Mouse (Mus musculus) limb, embryonic 11.5 days (tissue): ENCODE data around the gene Tepsin. TPM values are rescaled to one million over a fixed set of nuclear protein-coding genes. Genes with fewer than 3 reads are reported as not detected.

Experiments used
- ATAC-seq: fragments of 200-750 bp; cut with Nextera tagmentation; 2 replicates; pipeline ENCODE4 v1.8.0; 2017; ENCODE audit warnings: low read depth; ENCODE audit not compliant: insufficient number of reproducible peaks, low FRiP score, low TSS enrichment
- DNase-seq: peaks from one replicate; pipeline ENCODE4 v3.0.0-alpha.2; 2015; ENCODE audit warnings: low spot score
- H3K27ac ChIP-seq: fragments of 300-500 bp; sonication (generic); replicated peaks from 2 replicates; pipeline ENCODE4 v1.5.1; 2014; ENCODE audit warnings: low read depth, mild to moderate bottlenecking, low read length
- H3K27me3 ChIP-seq: fragments of 300-500 bp; sonication (generic); 2 replicates; pipeline ENCODE4 v1.6.1; 2014; ENCODE audit warnings: mild to moderate bottlenecking, low read length, mixed read lengths; ENCODE audit not compliant: control insufficient read depth, insufficient read depth
- H3K36me3 ChIP-seq: fragments of 300-500 bp; sonication (generic); 2 replicates; pipeline ENCODE4 v1.6.1; 2014; ENCODE audit warnings: mild to moderate bottlenecking, low read length, moderate library complexity, mixed read lengths; ENCODE audit not compliant: control insufficient read depth, insufficient read depth
- H3K4me1 ChIP-seq: fragments of 300-500 bp; sonication (generic); 2 replicates; pipeline ENCODE4 v1.6.1; 2014; ENCODE audit warnings: low read length, mixed read lengths; ENCODE audit not compliant: control insufficient read depth, insufficient read depth
- H3K4me2 ChIP-seq: fragments of 300-500 bp; sonication (generic); 2 replicates; pipeline ENCODE4 v1.6.1; 2014; ENCODE audit warnings: low read depth, mild to moderate bottlenecking, moderate library complexity; ENCODE audit not compliant: severe bottlenecking
- H3K4me3 ChIP-seq: fragments of 300-500 bp; sonication (generic); 2 replicates; pipeline ENCODE4 v1.5.1; 2014; ENCODE audit warnings: low read depth, low read length
- H3K9ac ChIP-seq: fragments of 300-500 bp; sonication (generic); 2 replicates; pipeline ENCODE4 v1.6.1; 2014; ENCODE audit warnings: mild to moderate bottlenecking, low read length
- H3K9me3 ChIP-seq: fragments of 300-500 bp; sonication (generic); 2 replicates; pipeline ENCODE4 v1.6.1; 2016; ENCODE audit warnings: low read length; ENCODE audit not compliant: control insufficient read depth
- WGBS: fragments of 180-500 bp; shearing (Covaris S2); extraction: QIAGEN DNeasy Blood & Tissue Kit; methylation state at CpG from one replicate; pipeline ENCODE4 v1.1.7; 2014; 5-methylcytosine and 5-hydroxymethylcytosine counted together
- polyA plus RNA-seq: library from polyadenylated mRNA; unstranded; fragments of >200 nt; fragmentation: Nextera tagmentation; extraction: Ambion mirVana; gene quantifications from 2 replicates; pipeline ENCODE4 v1.2.1, GENCODE M21; 2014

Tepsin gene
- polyA plus RNA-seq, 1 experiment from 2014 or later, result 16.9 TPM

DNA sequence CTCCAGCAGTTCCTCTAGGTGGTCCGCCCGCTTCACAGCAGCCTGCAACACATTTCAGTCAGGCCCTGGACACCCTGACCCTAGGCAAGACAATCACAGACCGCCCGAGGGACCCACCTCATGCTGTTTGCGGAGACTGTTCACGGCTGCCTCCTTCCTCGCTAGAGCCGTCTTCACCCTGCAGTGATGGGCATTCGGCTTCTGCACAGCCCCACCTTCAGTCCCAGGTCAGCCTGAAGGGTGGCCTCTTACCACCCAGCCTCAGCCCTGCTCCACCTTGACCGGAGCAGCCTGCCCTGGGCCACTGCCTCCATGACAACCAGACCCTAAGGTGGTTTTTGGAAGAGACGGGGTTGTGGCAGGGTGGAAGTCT, 33.9 kb downstream of the Tepsin start:
- WGBS, result 91% methylated on average over 11 of the region's 11 CpGs
- ATAC-seq (no peak), DNase-seq (no peak)
- Histone ChIP-seq H3K4me3 (no peak overlapping the region), H3K27me3 (no peaks in the 10 kb centered on the region), H3K36me3 (peaks cover 7% of the 10 kb centered on the region; the same call in 1 of the 2 replicates), H3K4me1 (no peaks in the 10 kb centered on the region), H3K27ac (no peak overlapping the region), H3K4me2 (no peak overlapping the region), H3K9ac (no peak overlapping the region), H3K9me3 (no peaks in the 10 kb centered on the region)

DNA sequence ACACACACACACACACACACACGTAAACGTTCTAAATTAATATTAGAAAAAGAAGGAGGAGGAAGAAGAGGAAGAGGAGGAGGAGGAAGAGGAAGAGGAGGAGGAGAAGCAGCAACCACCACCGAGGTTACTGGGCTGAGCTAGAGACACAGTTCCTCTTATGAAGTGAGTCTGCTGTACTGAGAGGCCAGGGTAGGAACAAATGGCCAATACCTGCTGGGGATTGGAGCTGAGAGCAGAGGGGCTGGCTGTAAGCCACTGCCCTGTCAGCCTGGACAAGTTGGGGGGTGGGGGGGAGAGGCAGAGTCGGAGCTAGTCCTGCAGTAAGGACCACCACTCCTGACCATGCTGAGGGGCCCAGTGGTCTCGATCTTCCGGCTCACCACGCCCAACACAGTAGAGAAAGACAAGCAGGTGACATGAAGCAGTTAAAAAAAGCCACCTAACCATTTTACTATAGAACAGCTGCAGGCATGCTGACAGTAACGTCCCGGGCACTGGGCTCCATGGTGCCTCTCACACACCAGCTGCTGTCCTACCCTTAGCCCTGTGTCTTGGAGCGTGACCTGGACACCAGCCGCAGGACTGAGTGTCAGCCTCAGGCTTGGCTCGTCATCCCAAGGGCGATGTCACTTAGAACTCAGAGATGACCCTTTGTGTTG, 34.4 kb downstream of the Tepsin start:
- Histone ChIP-seq H3K27ac (no peak overlapping the region), H3K27me3 (no peaks in the 10 kb centered on the region), H3K36me3 (peaks cover 7% of the 10 kb centered on the region; the same call in 1 of the 2 replicates), H3K4me3 (no peak overlapping the region), H3K9me3 (no peaks in the 10 kb centered on the region), H3K4me1 (no peaks in the 10 kb centered on the region), H3K9ac (no peak overlapping the region), H3K4me2 (no peak overlapping the region)
- WGBS, result 91% methylated on average over 13 of the region's 13 CpGs
- DNase-seq (no peak), ATAC-seq (no peak)

DNA sequence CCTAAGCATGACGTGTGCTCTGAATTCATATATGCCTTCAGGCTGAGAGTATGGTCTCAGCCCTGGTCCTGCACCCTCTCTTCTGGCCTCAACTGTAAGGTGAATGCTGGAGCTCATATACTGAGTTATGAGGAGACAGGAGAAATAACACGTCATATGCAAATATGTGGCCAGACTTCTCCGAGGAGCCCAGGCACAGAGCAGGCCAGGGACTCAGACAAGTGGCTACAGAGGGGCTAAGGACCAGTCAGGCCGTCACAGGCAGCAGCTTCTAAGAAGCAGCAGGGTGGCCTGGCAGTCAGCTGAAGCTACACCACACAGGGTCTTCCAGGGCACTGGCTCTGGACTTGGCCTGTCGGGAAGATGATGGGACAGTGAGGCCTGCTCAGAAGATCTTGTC, 35.2 kb downstream of the Tepsin start:
- H3K36me3 ChIP-seq, result peaks cover 7% of the 10 kb centered on the region; the same call in 1 of the 2 replicates
- WGBS, result 93% methylated on average over 5 of the region's 5 CpGs

DNA sequence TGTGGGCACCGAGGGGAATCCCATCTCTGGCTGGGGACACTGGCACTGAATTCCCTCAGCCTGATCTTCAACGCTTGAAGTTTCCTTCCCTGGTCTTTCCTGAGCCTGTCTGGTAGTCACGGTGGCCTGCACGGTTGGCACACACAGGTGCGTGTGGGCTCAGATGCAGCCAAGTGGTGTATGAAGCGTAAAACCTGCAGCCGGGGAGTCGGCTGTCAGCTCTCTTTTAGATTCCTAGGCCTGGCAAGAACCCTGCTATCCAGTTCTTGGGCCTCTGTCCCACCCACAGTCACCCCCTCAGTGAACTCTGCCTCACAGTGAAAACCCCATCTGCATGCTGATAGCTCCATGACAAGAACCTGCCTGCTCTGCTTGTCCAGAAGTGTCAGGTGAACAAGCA, 37.9 kb downstream of the Tepsin start:
- Histone ChIP-seq H3K9ac (no peak overlapping the region), H3K27me3 (no peaks in the 10 kb centered on the region), H3K27ac (no peak overlapping the region), H3K9me3 (no peaks in the 10 kb centered on the region), H3K4me2 (no peak overlapping the region), H3K36me3 (peaks cover 5% of the 10 kb centered on the region; the same call in 1 of the 2 replicates), H3K4me3 (no peak overlapping the region), H3K4me1 (no peaks in the 10 kb centered on the region)
- WGBS, result 88% methylated on average over 8 of the region's 8 CpGs
- DNase-seq (no peak), ATAC-seq (no peak)

More for the DNA sequence above, 35.2 kb downstream of the Tepsin start:
- no peaks in the 10 kb centered on the region for H3K9me3 ChIP-seq
- H3K27ac ChIP-seq, result no peak overlapping the region
- H3K4me1 ChIP-seq, result no peaks in the 10 kb centered on the region
- H3K27me3 ChIP-seq, result no peaks in the 10 kb centered on the region
- H3K9ac ChIP-seq, result no peak overlapping the region
- no peak for DNase-seq
- no peak overlapping the region for H3K4me2 ChIP-seq
- ATAC-seq, result no peak
- no peak overlapping the region for H3K4me3 ChIP-seq

DNA sequence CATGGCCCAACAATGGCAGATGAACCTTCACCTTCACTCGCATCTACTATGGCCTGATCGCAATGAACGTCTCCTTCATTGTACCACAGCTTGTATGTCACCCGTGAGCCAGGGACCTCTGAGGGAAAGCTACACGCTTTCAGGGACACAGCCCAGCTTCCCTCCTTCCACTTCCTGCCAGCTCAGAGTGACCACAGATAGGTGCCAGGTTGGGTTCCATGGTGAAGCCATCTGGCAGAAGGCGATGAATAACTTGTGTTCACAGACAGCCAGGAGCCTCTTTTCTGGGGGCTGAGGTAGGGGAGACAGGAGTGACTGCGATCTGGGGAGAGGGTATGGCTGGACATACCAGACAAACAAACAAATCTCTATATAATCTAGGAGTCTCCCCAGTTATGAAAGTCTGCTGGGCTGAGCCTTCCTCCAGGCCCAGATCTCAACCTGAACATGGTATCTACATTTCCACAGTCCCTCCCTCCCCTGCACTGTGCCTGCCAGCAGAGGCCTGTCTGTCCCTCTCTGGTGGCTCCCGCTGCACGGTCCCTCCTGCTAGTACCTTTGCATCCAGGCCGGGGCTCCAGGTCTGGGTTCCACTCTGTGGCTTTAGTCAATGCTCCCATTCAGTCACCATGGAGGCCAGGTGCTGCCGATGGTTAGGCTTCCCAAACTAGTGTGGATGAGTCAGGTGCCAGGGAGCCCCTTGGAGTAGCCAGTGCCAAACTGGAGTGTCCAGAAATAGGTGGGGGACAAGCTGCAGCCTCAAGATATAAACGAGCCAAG, 42.4 kb downstream of the Tepsin start:
- Histone ChIP-seq H3K27me3 (no peaks in the 10 kb centered on the region), H3K27ac (no peak overlapping the region), H3K4me1 (no peaks in the 10 kb centered on the region), H3K9ac (no peak overlapping the region), H3K4me3 (no peak overlapping the region), H3K9me3 (no peaks in the 10 kb centered on the region), H3K4me2 (no peak overlapping the region), H3K36me3 (no peaks in the 10 kb centered on the region)
- DNase-seq, result no peak
- ATAC-seq, result no peak
- WGBS, result 87% methylated on average over 12 of the region's 12 CpGs

DNA sequence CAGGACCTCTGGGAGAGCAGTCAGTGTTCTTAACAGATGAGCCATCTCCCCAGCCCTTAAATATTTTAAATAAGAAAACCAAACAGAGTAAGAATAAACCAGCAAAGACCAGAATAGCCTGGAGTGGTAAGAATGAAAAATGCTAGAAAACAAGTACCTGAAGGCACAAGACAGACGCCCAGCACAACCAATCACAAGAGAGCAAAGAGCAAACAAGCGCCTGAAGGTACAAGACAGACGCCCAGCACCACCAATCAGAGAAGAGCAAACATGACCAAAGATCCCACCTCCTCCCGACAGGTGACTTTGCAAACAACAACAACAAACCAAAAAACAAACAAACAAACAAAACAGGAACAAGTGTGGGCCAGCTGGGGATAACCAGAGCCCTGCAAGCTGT, 44.7 kb downstream of the Tepsin start:
- no peak overlapping the region for H3K4me2 ChIP-seq
- no peak overlapping the region for H3K27ac ChIP-seq
- no peak overlapping the region for H3K4me3 ChIP-seq
- ATAC-seq (no peak), DNase-seq (no peak)
- no peaks in the 10 kb centered on the region for H3K36me3 ChIP-seq
- peaks cover 4% of the 10 kb centered on the region for H3K27me3 ChIP-seq
- H3K9ac ChIP-seq, result no peak overlapping the region
- no peaks in the 10 kb centered on the region for H3K9me3 ChIP-seq
- 80% methylated on average over 4 of the region's 4 CpGs for WGBS
- no peaks in the 10 kb centered on the region for H3K4me1 ChIP-seq

DNA sequence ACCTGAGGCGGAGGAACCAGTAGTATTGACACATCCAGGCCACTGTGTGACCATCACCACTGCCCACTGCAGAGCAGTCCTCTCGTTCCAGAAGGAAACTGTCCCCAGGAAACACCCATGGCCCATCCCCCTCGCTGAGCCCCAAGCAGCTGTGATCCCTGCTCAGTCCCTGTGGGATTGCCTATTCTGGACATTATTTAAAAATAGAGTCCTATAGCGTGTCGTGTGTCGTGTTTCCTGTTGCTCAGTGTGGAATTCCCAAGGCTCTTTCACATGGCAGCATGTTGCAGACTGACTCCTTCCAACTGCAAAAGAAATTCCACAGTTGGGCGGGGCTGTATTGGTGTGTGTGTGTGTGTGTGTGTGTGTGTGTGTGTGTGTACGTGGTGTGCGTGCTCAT, 46.3 kb downstream of the Tepsin start:
- ATAC-seq, result no peak
- Histone ChIP-seq H3K4me3 (no peak overlapping the region), H3K36me3 (no peaks in the 10 kb centered on the region), H3K9me3 (no peaks in the 10 kb centered on the region), H3K27ac (no peak overlapping the region), H3K4me2 (no peak overlapping the region), H3K9ac (no peak overlapping the region), H3K27me3 (peaks cover 19% of the 10 kb centered on the region), H3K4me1 (peaks cover 5% of the 10 kb centered on the region; the same call in 1 of the 2 replicates)
- no peak for DNase-seq
- 81% methylated on average over 9 of the region's 9 CpGs for WGBS

DNA sequence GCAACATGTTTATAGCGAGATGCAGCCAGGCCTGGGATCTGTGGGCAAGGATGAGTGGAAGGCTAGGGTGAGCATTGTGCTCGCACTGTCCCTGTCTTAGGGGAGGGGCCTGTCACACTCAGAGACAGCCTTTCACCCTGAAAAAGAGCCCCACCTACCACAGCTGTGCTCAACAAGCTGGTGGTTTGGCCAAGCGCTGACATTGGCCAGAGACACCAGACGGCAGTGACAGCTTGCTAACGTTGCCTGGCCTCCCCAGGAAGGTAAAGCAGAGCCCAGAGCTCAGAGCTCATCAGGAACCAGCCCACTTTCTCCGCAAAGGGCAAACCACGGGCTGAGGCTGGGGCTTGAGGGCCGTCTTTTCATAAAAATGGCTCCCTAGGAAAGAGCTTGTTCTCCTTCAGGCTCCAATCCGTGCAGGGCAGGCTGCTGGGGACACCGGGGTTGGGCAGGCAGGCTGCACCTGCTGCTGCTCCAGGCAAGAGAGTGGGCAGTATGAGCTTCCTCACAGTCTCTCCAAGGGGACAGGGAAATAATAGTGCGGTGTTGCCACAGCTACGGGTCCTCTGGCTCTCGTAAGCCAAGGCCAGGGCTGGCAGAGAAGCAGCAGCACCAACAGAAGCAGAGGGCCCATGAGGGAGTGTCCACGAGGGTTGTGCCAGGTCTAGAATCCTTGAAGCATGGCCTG, 47.3 kb downstream of the Tepsin start:
- DNase-seq (no peak), ATAC-seq (no peak)
- Histone ChIP-seq H3K9me3 (no peaks in the 10 kb centered on the region), H3K4me2 (no peak overlapping the region), H3K9ac (no peak overlapping the region), H3K4me3 (no peak overlapping the region), H3K27me3 (peaks cover 23% of the 10 kb centered on the region), H3K4me1 (peaks cover 9% of the 10 kb centered on the region; the same call in 1 of the 2 replicates), H3K36me3 (no peaks in the 10 kb centered on the region), H3K27ac (no peak overlapping the region)
- WGBS, result 38% methylated on average over 14 of the region's 14 CpGs
